Mouse (Mus musculus) forelimb bud, embryonic 11.5 days (tissue): ENCODE measurements around the gene Cd2bp2.

Experiments
- DNase-seq: peaks from one replicate; pipeline ENCODE4 v3.0.0-alpha.2; 2012; ENCODE audit warnings: low read depth, low spot score

The Cd2bp2 gene

GRCm38 (mm10) chr7:127217901-127218642 is 22.2 kb upstream of the Cd2bp2 start:
- DNase-seq: no peak

GRCm38 (mm10) chr7:127217475-127217874 is 21.6 kb upstream of the Cd2bp2 start:
- DNase-seq: no peak

GRCm38 (mm10) chr7:127216307-127216706 is 20.5 kb upstream of the Cd2bp2 start:
- no peak for DNase-seq

GRCm38 (mm10) chr7:127214981-127215871 is 19.4 kb upstream of the Cd2bp2 start:
- DNase-seq: peak; percentile 73

- no peak for DNase-seq
Observed at GRCm38 (mm10) chr7:127214521-127214920, 18.7 kb upstream of the Cd2bp2 start.

GRCm38 (mm10) chr7:127213930-127214329 is 18.1 kb upstream of the Cd2bp2 start:
- no peak for DNase-seq

- DNase-seq: no peak
Observed at GRCm38 (mm10) chr7:127213485-127213884, 17.6 kb upstream of the Cd2bp2 start.

- no peak for DNase-seq
Observed at GRCm38 (mm10) chr7:127212432-127213250, 16.8 kb upstream of the Cd2bp2 start.

- DNase-seq: no peak
Observed at GRCm38 (mm10) chr7:127211014-127211745, 15.3 kb upstream of the Cd2bp2 start.

- DNase-seq: no peak
Observed at GRCm38 (mm10) chr7:127210266-127210665, 14.4 kb upstream of the Cd2bp2 start.

GRCm38 (mm10) chr7:127209851-127210250 is 14.0 kb upstream of the Cd2bp2 start:
- no peak for DNase-seq

GRCm38 (mm10) chr7:127208553-127209438 is 12.9 kb upstream of the Cd2bp2 start, which contains the start of gene Mylpf:
Gene Mylpf, plus strand, starts transcription at chr7:127208890.
- DNase-seq: peak; percentile 96

GRCm38 (mm10) chr7:127208295-127208552 is 12.4 kb upstream of the Cd2bp2 start, which contains the start of gene Tbc1d10b:
Gene Tbc1d10b, minus strand, starts transcription at chr7:127208468.
- DNase-seq: no peak

GRCm38 (mm10) chr7:127207374-127208294 is 11.8 kb upstream of the Cd2bp2 start:
- no peak for DNase-seq

- no peak for DNase-seq
Observed at GRCm38 (mm10) chr7:127206606-127207005, 10.8 kb upstream of the Cd2bp2 start.

GRCm38 (mm10) chr7:127196484-127196883 is 634 bp upstream of the Cd2bp2 start:
- DNase-seq: no peak

GRCm38 (mm10) chr7:127194633-127195029 is 1.2 kb downstream of the Cd2bp2 start:
- DNase-seq: no peak

- no peak for DNase-seq
Observed at GRCm38 (mm10) chr7:127194011-127194632, 1.7 kb downstream of the Cd2bp2 start.

GRCm38 (mm10) chr7:127192989-127193388 is 2.9 kb downstream of the Cd2bp2 start:
- no peak for DNase-seq
